Mouse (Mus musculus) heart, embryonic 15.5 days (tissue): ENCODE measurements around the gene Ankrd6. TPM values are rescaled to one million over a fixed set of nuclear protein-coding genes. Genes with fewer than 3 reads are reported as not detected.

ENCODE experiments used
- ATAC-seq: fragments of 200-750 bp; cut with Nextera tagmentation; replicated peaks from 2 replicates; pipeline ENCODE4 v1.8.0; 2017; ENCODE audit warnings: low read depth, moderate TSS enrichment; ENCODE audit not compliant: insufficient number of reproducible peaks, insufficient read depth, low FRiP score
- H3K27ac ChIP-seq: fragments of 300-500 bp; sonication (generic); 2 replicates; pipeline ENCODE4 v1.5.1; 2015; ENCODE audit warnings: mild to moderate bottlenecking, inconsistent platforms
- H3K27me3 ChIP-seq: fragments of 300-500 bp; sonication (generic); 2 replicates; pipeline ENCODE4 v1.6.1; 2015; ENCODE audit warnings: inconsistent platforms
- H3K36me3 ChIP-seq: fragments of 300-500 bp; sonication (generic); 2 replicates; pipeline ENCODE4 v1.6.1; 2015; ENCODE audit warnings: mild to moderate bottlenecking, inconsistent platforms
- H3K4me1 ChIP-seq: fragments of 300-500 bp; sonication (generic); replicated peaks from 2 replicates; pipeline ENCODE4 v1.6.1; 2015; ENCODE audit warnings: inconsistent platforms
- H3K4me2 ChIP-seq: fragments of 300-500 bp; sonication (generic); 2 replicates; pipeline ENCODE4 v1.6.1; 2015; ENCODE audit warnings: inconsistent platforms, mild to moderate bottlenecking, moderate library complexity
- H3K4me3 ChIP-seq: fragments of 300-500 bp; sonication (generic); 2 replicates; pipeline ENCODE4 v1.5.1; 2015; ENCODE audit warnings: mild to moderate bottlenecking, inconsistent platforms
- H3K9ac ChIP-seq: fragments of 300-500 bp; sonication (generic); 2 replicates; pipeline ENCODE4 v1.6.1; 2015; ENCODE audit warnings: mild to moderate bottlenecking, inconsistent platforms
- H3K9me3 ChIP-seq: fragments of 300-500 bp; sonication (generic); replicated peaks from 2 replicates; pipeline ENCODE4 v1.6.1; 2016; ENCODE audit warnings: inconsistent platforms
- WGBS: fragments of 180-500 bp; shearing (Covaris S2); methylation state at CpG from one replicate; pipeline ENCODE4 v1.1.7; 2015; ENCODE audit warnings: mixed read lengths; 5-methylcytosine and 5-hydroxymethylcytosine counted together
- polyA plus RNA-seq: library from polyadenylated mRNA; unstranded; fragments of >200 nt; fragmentation: Nextera tagmentation; extraction: Ambion mirVana; gene quantifications from 2 replicates; pipeline ENCODE4 v1.2.1, GENCODE M21; 2015

Gene Ankrd6
- polyA plus RNA-seq, 1 experiment from 2014 or later: 4.1 TPM

DNA sequence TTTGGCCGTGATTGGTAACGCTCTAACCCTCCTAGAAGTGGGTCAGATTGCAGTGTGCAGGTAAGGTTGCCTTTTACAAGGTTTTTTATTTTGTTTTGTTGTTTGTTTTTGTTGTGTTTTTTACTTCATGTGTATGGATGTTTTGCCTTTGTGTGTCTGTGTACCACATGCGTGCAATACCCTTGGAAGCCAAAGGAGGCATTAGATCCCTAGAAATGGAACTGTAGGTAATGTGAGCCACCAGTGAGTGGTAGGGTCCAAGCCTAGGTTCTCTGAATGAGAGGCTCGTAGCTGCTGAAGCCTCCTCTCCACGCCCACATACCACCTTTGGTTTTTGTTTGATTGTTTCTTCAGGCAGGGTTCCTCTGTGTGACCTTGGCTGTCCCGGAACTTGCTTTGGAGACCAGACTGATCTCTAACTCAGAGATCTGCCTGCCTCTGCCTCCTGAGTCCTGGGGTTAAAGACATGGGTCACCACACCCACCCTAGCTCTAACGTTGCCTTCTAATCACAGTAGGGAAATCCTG, 180.3 kb downstream of the Ankrd6 start:
- Histone ChIP-seq H3K9ac (no peak overlapping the region), H3K4me1 (no peaks in the 10 kb centered on the region), H3K27ac (no peak overlapping the region), H3K4me2 (no peak overlapping the region), H3K4me3 (no peak overlapping the region), H3K36me3 (peaks cover 43% of the 10 kb centered on the region), H3K27me3 (no peaks in the 10 kb centered on the region), H3K9me3 (no peaks in the 10 kb centered on the region)
- 92% methylated on average over 7 of the region's 7 CpGs for WGBS
- ATAC-seq: no peak

GRCm38 (mm10) chr4:32768046-32768445, 182.6 kb downstream of the Ankrd6 start:
- no peak overlapping the region for H3K4me2 ChIP-seq
- no peak overlapping the region for H3K4me3 ChIP-seq
- no peaks in the 10 kb centered on the region for H3K9me3 ChIP-seq
- no peaks in the 10 kb centered on the region for H3K4me1 ChIP-seq
- WGBS: 87% methylated on average over 10 of the region's 10 CpGs
- H3K27ac ChIP-seq: no peak overlapping the region
- no peaks in the 10 kb centered on the region for H3K27me3 ChIP-seq
- no peak overlapping the region for H3K9ac ChIP-seq
- peaks cover 31% of the 10 kb centered on the region for H3K36me3 ChIP-seq
- no peak for ATAC-seq

DNA sequence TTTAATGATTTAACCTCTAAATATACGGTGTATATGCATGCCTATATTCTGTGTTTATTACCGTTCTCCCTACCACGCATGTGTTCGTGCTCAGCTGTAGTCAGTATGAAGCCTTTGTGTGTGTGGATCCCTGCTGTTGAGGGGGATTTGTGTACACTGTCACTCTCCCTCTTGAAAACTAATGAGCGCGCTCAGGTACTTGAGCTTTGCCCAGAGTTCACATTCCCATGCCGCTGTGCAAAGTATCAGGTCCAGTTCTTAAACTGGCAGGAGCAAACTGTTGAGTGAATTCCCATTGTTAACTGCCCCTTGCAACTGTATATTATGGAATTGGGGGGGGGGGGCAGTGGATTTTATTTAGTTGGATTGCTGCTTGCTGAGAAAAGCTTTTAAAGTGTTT, 183.2 kb downstream of the Ankrd6 start:
- Histone ChIP-seq H3K4me1 (no peaks in the 10 kb centered on the region), H3K9ac (no peak overlapping the region), H3K27me3 (no peaks in the 10 kb centered on the region), H3K4me2 (no peak overlapping the region), H3K27ac (no peak overlapping the region), H3K9me3 (no peaks in the 10 kb centered on the region), H3K4me3 (no peak overlapping the region), H3K36me3 (peaks cover 33% of the 10 kb centered on the region)
- no peak for ATAC-seq
- WGBS: 94% methylated on average over 7 of the region's 7 CpGs

DNA sequence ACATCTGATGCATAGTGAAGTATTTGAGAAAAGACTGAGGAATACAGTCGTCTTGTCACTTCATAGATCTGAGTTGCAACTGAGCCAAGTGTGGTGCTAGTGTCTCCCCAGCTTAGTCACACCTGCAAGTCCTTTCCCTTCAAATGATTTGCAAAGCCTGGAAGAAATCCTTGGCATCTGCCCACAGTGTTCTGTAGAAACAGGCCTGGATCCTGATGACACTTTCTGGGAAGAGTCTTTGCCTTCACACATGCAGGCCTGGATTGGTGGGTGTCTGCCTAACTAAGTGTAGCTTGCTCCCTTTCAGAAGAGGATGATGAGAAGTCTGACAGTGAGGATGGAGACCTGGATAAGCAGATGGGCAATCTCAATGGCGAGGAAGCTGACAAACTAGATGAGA, 193.2 kb downstream of the Ankrd6 start:
- Histone ChIP-seq H3K27me3 (no peaks in the 10 kb centered on the region), H3K27ac (no peak overlapping the region), H3K4me2 (no peak overlapping the region), H3K9me3 (no peaks in the 10 kb centered on the region), H3K9ac (no peak overlapping the region), H3K4me1 (no peaks in the 10 kb centered on the region), H3K36me3 (peaks cover 61% of the 10 kb centered on the region), H3K4me3 (no peak overlapping the region)
- WGBS: 92% methylated on average over 2 of the region's 2 CpGs
- ATAC-seq: no peak

Other genes starting within 250 kb of the Ankrd6 start
- gene Lyrm2, start 150.6 kb downstream of the Ankrd6 start, polyA plus RNA-seq: 101 and 125 TPM in 2 replicates
- gene Rragd, start 32.2 kb upstream of the Ankrd6 start, polyA plus RNA-seq: 42.1 and 52.3 TPM in 2 replicates
- gene Ube2j1, start 80.6 kb upstream of the Ankrd6 start, polyA plus RNA-seq: 32.5 and 34.6 TPM in 2 replicates
- 0.11 and 0.28 TPM in 2 replicates for gene Gabrr2, start 112.2 kb upstream of the Ankrd6 start, polyA plus RNA-seq
- 0.05 TPM in 1 of 2 replicates, not detected in the other for gene Gabrr1, start 181.7 kb upstream of the Ankrd6 start, polyA plus RNA-seq
- gene Pm20d2, start 238.9 kb upstream of the Ankrd6 start, polyA plus RNA-seq: 2.1 and 2.3 TPM in 2 replicates